In the genomic region with DNA sequence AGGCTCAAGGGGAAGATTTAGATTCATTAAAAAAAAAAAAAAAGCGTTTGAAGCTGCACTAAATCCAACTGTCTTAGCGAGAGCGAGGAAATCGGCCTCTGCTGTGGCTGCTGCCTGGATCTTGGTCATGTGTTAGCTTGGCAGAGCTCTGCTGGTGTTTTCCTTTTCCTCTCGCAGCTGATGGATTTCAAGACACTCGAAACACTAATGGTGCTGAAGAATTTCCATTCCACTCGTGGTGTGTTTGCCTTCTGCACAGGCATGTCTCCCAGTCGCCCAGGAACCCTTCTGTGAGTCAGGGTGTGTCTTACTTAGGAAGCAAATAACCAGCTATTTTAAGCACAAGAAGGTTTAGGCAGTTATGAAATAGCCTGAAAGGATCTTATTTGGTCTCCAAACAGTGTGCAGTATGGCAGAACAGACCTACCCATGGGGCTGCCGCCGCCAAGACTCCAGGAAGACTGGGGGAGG, we compare ENCODE assay signal across 10 mouse cellular contexts. TPM values are rescaled to one million over a fixed set of nuclear protein-coding genes. Genes with fewer than 3 reads are reported as not detected.
DNase-seq lines count a peak whose midpoint lies in the region; ATAC-seq and TF ChIP-seq lines count a peak whose summit lies in the region.
"Had no signal": no experiment of that assay in that cellular context is flagged by ENCODE, and none has a peak within 500 bp of the region (broad histone marks: within the 10 kb centered on the region; RNA-seq: fewer than 3 reads in every experiment).

No protein-coding gene starts in this region.

- TF ChIP-seq POLR2A in myocyte (IDR thresholded peaks at IDR 0.05; ENCODE audit: insufficient read length, low read depth), result no peak

- WGBS in intestine, embryonic 14.5 days, result 33% methylated on average over 10 of the region's 10 CpGs
- 38% methylated on average over 10 of the region's 10 CpGs for WGBS in intestine, embryonic 16.5 days
- 67% methylated on average over 10 of the region's 10 CpGs for WGBS in liver, embryonic 11.5 days

- H3ac ChIP-seq in myocyte (ENCODE audit: control insufficient read depth, insufficient read length), result no peak overlapping the region

- H3K27ac ChIP-seq in intestine, embryonic 14.5 days (ENCODE audit: low read depth), result 0 out of 2 replicates have a peak overlapping the region, but pooled peaks have one; percentile 7
- H3K27ac ChIP-seq in intestine, embryonic 16.5 days (ENCODE audit: low read length), result no peak overlapping the region
- H3K27ac ChIP-seq in liver, embryonic 11.5 days (ENCODE audit: low read depth, low read length), result no peak overlapping the region

- no peaks in the 10 kb centered on the region for H3K36me3 ChIP-seq in intestine, embryonic 14.5 days (ENCODE audit: control insufficient read depth, insufficient read depth, low read length)
- H3K36me3 ChIP-seq in intestine, embryonic 16.5 days (ENCODE audit: control insufficient read depth, insufficient read depth, low read length), result no peaks in the 10 kb centered on the region
- H3K36me3 ChIP-seq in myocyte (ENCODE audit: control insufficient read depth, insufficient read depth), result no peaks in the 10 kb centered on the region
- no peaks in the 10 kb centered on the region for H3K36me3 ChIP-seq in liver, embryonic 11.5 days (ENCODE audit: control insufficient read depth, insufficient read depth, low read length)

- no peak for DNase-seq in intestine, embryonic 14.5 days (ENCODE audit: low spot score)
- peak; percentile 16 for DNase-seq in cerebellum, adult 9-11 months
- DNase-seq in heart, postnatal 36 days, result peak; percentile 20 to 24
- DNase-seq in left cerebral cortex, postnatal 25 days (ENCODE audit: low spot score in 2 of 2), result peak; percentile 69 to 90
- DNase-seq in spleen, postnatal 36 days (ENCODE audit: low spot score in 2 of 2), result no peak
- DNase-seq in liver, embryonic 11.5 days (ENCODE audit: low spot score), result no peak

- H3K9me3 ChIP-seq in intestine, embryonic 14.5 days (ENCODE audit: control insufficient read depth, low read length), result no peaks in the 10 kb centered on the region
- H3K9me3 ChIP-seq in intestine, embryonic 16.5 days (ENCODE audit: control insufficient read depth, low read length), result no peaks in the 10 kb centered on the region
- no peaks in the 10 kb centered on the region for H3K9me3 ChIP-seq in liver, embryonic 11.5 days (ENCODE audit: control insufficient read depth, low read length)

- no peak overlapping the region for H3K4me3 ChIP-seq in intestine, embryonic 14.5 days (ENCODE audit: low read depth, low read length)
- no peak overlapping the region for H3K4me3 ChIP-seq in intestine, embryonic 16.5 days (ENCODE audit: low read length)
- no peak overlapping the region for H3K4me3 ChIP-seq in myocyte
- H3K4me3 ChIP-seq in liver, embryonic 11.5 days (ENCODE audit: low read depth, low read length), result no peak overlapping the region

- H3K9ac ChIP-seq in intestine, embryonic 14.5 days (ENCODE audit: low read length), result no peak overlapping the region
- no peak overlapping the region for H3K9ac ChIP-seq in intestine, embryonic 16.5 days (ENCODE audit: low read depth, low read length)
- H3K9ac ChIP-seq in liver, embryonic 11.5 days (ENCODE audit: low read depth, low read length), result no peak overlapping the region

- H3K4me1 ChIP-seq in intestine, embryonic 14.5 days (replicated peaks; ENCODE audit: control insufficient read depth, insufficient read depth, low read length), result peaks cover 4% of the 10 kb centered on the region
- H3K4me1 ChIP-seq in intestine, embryonic 16.5 days (ENCODE audit: control insufficient read depth, insufficient read depth, low read length), result no peaks in the 10 kb centered on the region
- H3K4me1 ChIP-seq in liver, embryonic 11.5 days (replicated peaks; ENCODE audit: control insufficient read depth, insufficient read depth, low read length), result no peaks in the 10 kb centered on the region

- H3K27me3 ChIP-seq in intestine, embryonic 14.5 days (replicated peaks; ENCODE audit: control insufficient read depth, insufficient read depth, low read length), result no peaks in the 10 kb centered on the region
- H3K27me3 ChIP-seq in intestine, embryonic 16.5 days (replicated peaks; ENCODE audit: control insufficient read depth, insufficient read depth, low read length), result no peaks in the 10 kb centered on the region
- no peaks in the 10 kb centered on the region for H3K27me3 ChIP-seq in myocyte (ENCODE audit: control insufficient read depth, insufficient read depth, insufficient read length)
- no peaks in the 10 kb centered on the region for H3K27me3 ChIP-seq in liver, embryonic 11.5 days (replicated peaks; ENCODE audit: control insufficient read depth, insufficient read depth, low read length)

- ATAC-seq in intestine, embryonic 14.5 days (replicated peaks; ENCODE audit: low FRiP score, low TSS enrichment, low read depth), result no peak
- no peak for ATAC-seq in intestine, embryonic 16.5 days
- no peak for ATAC-seq in liver, embryonic 11.5 days (replicated peaks; ENCODE audit: low FRiP score)

- no peaks in the 10 kb centered on the region for H3K79me2 ChIP-seq in myocyte (ENCODE audit: control insufficient read depth, insufficient read depth)

- no peak overlapping the region for H3K4me2 ChIP-seq in intestine, embryonic 14.5 days (ENCODE audit: low read length)
- H3K4me2 ChIP-seq in intestine, embryonic 16.5 days (ENCODE audit: low read depth, low read length), result no peak overlapping the region
- peak overlapping the region; percentile 31 for H3K4me2 ChIP-seq in myocyte (ENCODE audit: low read depth)
- no peak overlapping the region for H3K4me2 ChIP-seq in liver, embryonic 11.5 days

- intact Hi-C loops in heart, postnatal 36 days (cut with DNase I), result no loop called here
- intact Hi-C loops in left cerebral cortex, postnatal 25 days (cut with DNase I), result loop anchor here (2.0 kb wide), 1 partner anchor 28 kb away; no protein-coding TSS in a partner anchor

TF ChIP-seq in myocyte, 11 proteins besides CTCF, POLR2A, EP300 and RAD21:
- TF ChIP-seq MYOD1 (IDR thresholded peaks at IDR 0.05; ENCODE audit: control insufficient read depth in 1 of 3, insufficient read length in 2 of 3, low read depth in 2 of 3), result no peak
- no peak for TF ChIP-seq REST (IDR thresholded peaks at IDR 0.05; ENCODE audit: insufficient read depth, insufficient read length)
- TF ChIP-seq SRF (IDR thresholded peaks at IDR 0.05; ENCODE audit: control insufficient read depth, insufficient read length, low read depth), result no peak
- TF ChIP-seq USF1 (IDR thresholded peaks at IDR 0.05; ENCODE audit: low read depth), result no peak
- no peak for TF ChIP-seq MAX (IDR thresholded peaks at IDR 0.05; ENCODE audit: low read depth)
- TF ChIP-seq POLR2AphosphoS2 (IDR thresholded peaks at IDR 0.05; ENCODE audit: insufficient read length, low read depth), result no peak
- TF ChIP-seq E2F4 (IDR thresholded peaks at IDR 0.05; ENCODE audit: insufficient read depth), result no peak
- no peak for TF ChIP-seq MYOG (IDR thresholded peaks at IDR 0.05; ENCODE audit: control insufficient read depth in 1 of 3, insufficient read depth in 1 of 3, insufficient read length in 2 of 3, low read depth in 2 of 3)
- no peak for TF ChIP-seq TCF3 (IDR thresholded peaks at IDR 0.05; ENCODE audit: insufficient read length, low read depth)
- no peak for TF ChIP-seq TCF12 (IDR thresholded peaks at IDR 0.05; ENCODE audit: insufficient read depth, poor library complexity, severe bottlenecking)
- TF ChIP-seq CEBPB (IDR thresholded peaks at IDR 0.05; ENCODE audit: insufficient read depth, poor library complexity, severe bottlenecking), result no peak

RNA-seq across cellular contexts. Expression of gene Txndc2, which starts 1.1 kb away (rescaled TPM):
- not detected in 2 replicates for polyA plus RNA-seq in intestine, embryonic 14.5 days (2014; fragmentation: Nextera tagmentation; extraction: Ambion mirVana)
- not detected in 2 replicates for polyA plus RNA-seq in intestine, embryonic 16.5 days (2015; fragmentation: Nextera tagmentation; extraction: Ambion mirVana)
- not detected for total RNA-seq in heart, postnatal 36 days (2021)
- not detected for total RNA-seq in left cerebral cortex, postnatal 25 days (2021)
- polyA plus RNA-seq in myocyte (2012; fragmentation: generic; extraction: Trizol), result 0.04 TPM
- not detected in 2 replicates for polyA plus RNA-seq in liver, embryonic 11.5 days (2014; fragmentation: Nextera tagmentation; extraction: Ambion mirVana)
- total RNA-seq: hematopoietic stem cell, adult 5-6 weeks; MEL had no signal

RNA-seq across cellular contexts. Expression of gene Vapa, which starts 29.7 kb away (rescaled TPM):
- 186 and 200 TPM in 2 replicates for polyA plus RNA-seq in intestine, embryonic 14.5 days (2014; fragmentation: Nextera tagmentation; extraction: Ambion mirVana)
- polyA plus RNA-seq in intestine, embryonic 16.5 days (2015; fragmentation: Nextera tagmentation; extraction: Ambion mirVana), result 194 and 204 TPM in 2 replicates
- 10 to 100 TPM; 76.3 to 86.5 TPM for total RNA-seq in heart, postnatal 36 days (2021)
- total RNA-seq in left cerebral cortex, postnatal 25 days (2021), result 100 to 1,000 TPM; 162 to 181 TPM
- 78.9 TPM for polyA plus RNA-seq in myocyte (2012; fragmentation: generic; extraction: Trizol)
- polyA plus RNA-seq in liver, embryonic 11.5 days (2014; fragmentation: Nextera tagmentation; extraction: Ambion mirVana), result 158 and 163 TPM in 2 replicates

Comparison
In these comparisons a context has a peak if more than half of its experiments do, and no peak if none do; other contexts are left out.
1. DNase-seq: peak in cerebellum, adult 9-11 months (single experiment), heart, postnatal 36 days (2 of 2) and left cerebral cortex, postnatal 25 days (2 of 2); none in intestine, embryonic 14.5 days (single experiment), spleen, postnatal 36 days (0 of 2) and liver, embryonic 11.5 days (single experiment).